Mouse (Mus musculus): ENCODE results near the gene Psmb4. TPM values are rescaled to one million over a fixed set of nuclear protein-coding genes. Genes with fewer than 3 reads are reported as not detected.
"Not testable (repeated sequence)": the region's sequence is repeated elsewhere in the genome, so short reads cannot be mapped to it uniquely, and the experiment has no call there.

Psmb4 gene
- polyA plus RNA-seq, 1 experiment from 2014 or later: 354 TPM

- H3K9me3 ChIP-seq (ENCODE audit: control insufficient read depth, low read length); H3K36me3 ChIP-seq (ENCODE audit: control insufficient read depth, insufficient read depth, low read length); H3K27me3 ChIP-seq (replicated peaks; ENCODE audit: control insufficient read depth, insufficient read depth, low read length); H3K4me1 ChIP-seq (replicated peaks; ENCODE audit: control insufficient read depth, insufficient read depth, low read length); H3K27ac ChIP-seq (ENCODE audit: low read depth); H3K4me2 ChIP-seq (ENCODE audit: low read length); H3K9ac ChIP-seq (ENCODE audit: low read length); DNase-seq (ENCODE audit: low spot score); H3K4me3 ChIP-seq (ENCODE audit: low read depth, low read length); ATAC-seq (replicated peaks; ENCODE audit: low FRiP score, low TSS enrichment, low read depth): not testable (repeated sequence)
- 30% methylated on average over 7 of the region's 7 CpGs for WGBS
Observed at GRCm38 (mm10) chr3:94930386-94931266, 43.9 kb upstream of the Psmb4 start.

DNA sequence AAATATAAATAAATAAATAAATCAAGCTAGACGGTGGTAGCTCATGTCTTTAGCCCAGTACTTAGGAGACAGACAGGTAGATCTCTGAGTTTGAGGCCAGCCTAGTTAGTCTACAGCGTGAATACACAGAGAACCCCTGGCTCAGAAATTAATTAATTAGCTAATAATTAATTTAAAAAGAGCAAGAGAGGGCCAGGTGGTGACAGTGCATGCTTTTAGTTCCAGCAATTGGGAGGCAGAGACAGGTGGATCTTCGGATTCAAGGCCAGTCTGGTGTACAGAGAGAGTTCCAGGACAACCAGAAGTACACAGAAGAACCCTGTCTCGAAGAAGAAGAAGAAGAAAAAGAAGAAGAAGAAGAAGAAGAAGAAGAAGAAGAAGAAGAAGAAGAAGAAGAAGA is 42.2 kb upstream of the Psmb4 start:
- not testable (repeated sequence) for DNase-seq (ENCODE audit: low spot score); ATAC-seq (replicated peaks; ENCODE audit: low FRiP score, low TSS enrichment, low read depth); H3K9ac ChIP-seq (ENCODE audit: low read length); H3K36me3 ChIP-seq (ENCODE audit: control insufficient read depth, insufficient read depth, low read length); H3K4me2 ChIP-seq (ENCODE audit: low read length); H3K27me3 ChIP-seq (replicated peaks; ENCODE audit: control insufficient read depth, insufficient read depth, low read length); H3K9me3 ChIP-seq (ENCODE audit: control insufficient read depth, low read length); H3K4me1 ChIP-seq (replicated peaks; ENCODE audit: control insufficient read depth, insufficient read depth, low read length); H3K27ac ChIP-seq (ENCODE audit: low read depth); H3K4me3 ChIP-seq (ENCODE audit: low read depth, low read length)
- WGBS: 81% methylated on average over 4 of the region's 4 CpGs

GRCm38 (mm10) chr3:94926301-94926736 is 39.6 kb upstream of the Psmb4 start:
- H3K4me2 ChIP-seq (ENCODE audit: low read length); H3K9me3 ChIP-seq (ENCODE audit: control insufficient read depth, low read length); H3K27ac ChIP-seq (ENCODE audit: low read depth); H3K4me1 ChIP-seq (replicated peaks; ENCODE audit: control insufficient read depth, insufficient read depth, low read length); DNase-seq (ENCODE audit: low spot score); ATAC-seq (replicated peaks; ENCODE audit: low FRiP score, low TSS enrichment, low read depth); H3K36me3 ChIP-seq (ENCODE audit: control insufficient read depth, insufficient read depth, low read length); H3K9ac ChIP-seq (ENCODE audit: low read length); H3K27me3 ChIP-seq (replicated peaks; ENCODE audit: control insufficient read depth, insufficient read depth, low read length); H3K4me3 ChIP-seq (ENCODE audit: low read depth, low read length): not testable (repeated sequence)
- 46% methylated on average over 4 of the region's 4 CpGs for WGBS

GRCm38 (mm10) chr3:94924688-94925087 is 37.9 kb upstream of the Psmb4 start:
- Histone ChIP-seq H3K9ac (ENCODE audit: low read length) (no peak overlapping the region), H3K9me3 (ENCODE audit: control insufficient read depth, low read length) (no peaks in the 10 kb centered on the region)
- ATAC-seq (replicated peaks; ENCODE audit: low FRiP score, low TSS enrichment, low read depth): no peak

GRCm38 (mm10) chr3:94922333-94922732 is 35.6 kb upstream of the Psmb4 start:
- H3K9me3 ChIP-seq (ENCODE audit: control insufficient read depth, low read length): no peaks in the 10 kb centered on the region
- no peak overlapping the region for H3K4me2 ChIP-seq (ENCODE audit: low read length)
- WGBS: 32% methylated on average over 3 of the region's 3 CpGs
- ATAC-seq (replicated peaks; ENCODE audit: low FRiP score, low TSS enrichment, low read depth) (no peak), DNase-seq (ENCODE audit: low spot score) (no peak)
- H3K36me3 ChIP-seq (ENCODE audit: control insufficient read depth, insufficient read depth, low read length): no peaks in the 10 kb centered on the region
- H3K4me1 ChIP-seq (replicated peaks; ENCODE audit: control insufficient read depth, insufficient read depth, low read length): no peaks in the 10 kb centered on the region
- H3K9ac ChIP-seq (ENCODE audit: low read length): no peak overlapping the region
- no peaks in the 10 kb centered on the region for H3K27me3 ChIP-seq (replicated peaks; ENCODE audit: control insufficient read depth, insufficient read depth, low read length)
- H3K27ac ChIP-seq (ENCODE audit: low read depth): no peak overlapping the region
- no peak overlapping the region for H3K4me3 ChIP-seq (ENCODE audit: low read depth, low read length)

More at GRCm38 (mm10) chr3:94924688-94925087, 37.9 kb upstream of the Psmb4 start:
- H3K4me3 ChIP-seq (ENCODE audit: low read depth, low read length): no peak overlapping the region
- H3K27ac ChIP-seq (ENCODE audit: low read depth): no peak overlapping the region
- WGBS: 20% methylated on average over 8 of the region's 8 CpGs
- no peaks in the 10 kb centered on the region for H3K36me3 ChIP-seq (ENCODE audit: control insufficient read depth, insufficient read depth, low read length)
- no peak overlapping the region for H3K4me2 ChIP-seq (ENCODE audit: low read length)
- H3K4me1 ChIP-seq (replicated peaks; ENCODE audit: control insufficient read depth, insufficient read depth, low read length): no peaks in the 10 kb centered on the region
- no peaks in the 10 kb centered on the region for H3K27me3 ChIP-seq (replicated peaks; ENCODE audit: control insufficient read depth, insufficient read depth, low read length)
- DNase-seq (ENCODE audit: low spot score): no peak

GRCm38 (mm10) chr3:94921104-94921503 is 34.3 kb upstream of the Psmb4 start:
- no peaks in the 10 kb centered on the region for H3K9me3 ChIP-seq (ENCODE audit: control insufficient read depth, low read length)
- H3K27ac ChIP-seq (ENCODE audit: low read depth): no peak overlapping the region
- H3K9ac ChIP-seq (ENCODE audit: low read length): no peak overlapping the region
- no peak for DNase-seq (ENCODE audit: low spot score)
- no peaks in the 10 kb centered on the region for H3K4me1 ChIP-seq (replicated peaks; ENCODE audit: control insufficient read depth, insufficient read depth, low read length)
- no peak overlapping the region for H3K4me2 ChIP-seq (ENCODE audit: low read length)
- H3K4me3 ChIP-seq (ENCODE audit: low read depth, low read length): no peak overlapping the region
- no peaks in the 10 kb centered on the region for H3K27me3 ChIP-seq (replicated peaks; ENCODE audit: control insufficient read depth, insufficient read depth, low read length)
- WGBS: 40% methylated on average over 3 of the region's 3 CpGs
- H3K36me3 ChIP-seq (ENCODE audit: control insufficient read depth, insufficient read depth, low read length): no peaks in the 10 kb centered on the region
- no peak for ATAC-seq (replicated peaks; ENCODE audit: low FRiP score, low TSS enrichment, low read depth)

DNA sequence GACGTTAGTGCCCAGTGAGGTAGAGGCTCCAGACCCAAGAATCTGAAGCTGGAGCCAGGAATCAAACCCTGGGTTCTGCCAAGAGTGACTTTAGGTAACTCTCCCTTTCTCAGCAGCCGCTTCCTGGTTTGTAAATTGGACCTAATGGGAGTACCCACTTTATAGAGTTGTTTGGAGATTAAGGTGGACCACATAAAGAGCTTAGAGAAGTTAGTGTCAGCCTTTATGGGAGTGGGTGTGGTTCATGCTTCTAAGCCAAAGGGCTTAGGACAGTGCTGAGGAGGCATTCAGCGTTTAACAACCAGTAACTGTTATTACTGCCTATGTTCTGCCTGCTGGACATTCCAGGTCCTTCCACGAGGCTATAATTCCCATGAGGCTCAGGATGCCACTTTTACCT is 32.1 kb upstream of the Psmb4 start:
- ATAC-seq (replicated peaks; ENCODE audit: low FRiP score, low TSS enrichment, low read depth) (no peak), DNase-seq (ENCODE audit: low spot score) (no peak)
- Histone ChIP-seq H3K36me3 (ENCODE audit: control insufficient read depth, insufficient read depth, low read length) (no peaks in the 10 kb centered on the region), H3K4me2 (ENCODE audit: low read length) (no peak overlapping the region), H3K27me3 (replicated peaks; ENCODE audit: control insufficient read depth, insufficient read depth, low read length) (no peaks in the 10 kb centered on the region), H3K9ac (ENCODE audit: low read length) (no peak overlapping the region), H3K27ac (ENCODE audit: low read depth) (no peak overlapping the region), H3K4me1 (replicated peaks; ENCODE audit: control insufficient read depth, insufficient read depth, low read length) (no peaks in the 10 kb centered on the region), H3K9me3 (ENCODE audit: control insufficient read depth, low read length) (no peaks in the 10 kb centered on the region), H3K4me3 (ENCODE audit: low read depth, low read length) (no peak overlapping the region)
- 65% methylated on average over 4 of the region's 4 CpGs for WGBS

DNA sequence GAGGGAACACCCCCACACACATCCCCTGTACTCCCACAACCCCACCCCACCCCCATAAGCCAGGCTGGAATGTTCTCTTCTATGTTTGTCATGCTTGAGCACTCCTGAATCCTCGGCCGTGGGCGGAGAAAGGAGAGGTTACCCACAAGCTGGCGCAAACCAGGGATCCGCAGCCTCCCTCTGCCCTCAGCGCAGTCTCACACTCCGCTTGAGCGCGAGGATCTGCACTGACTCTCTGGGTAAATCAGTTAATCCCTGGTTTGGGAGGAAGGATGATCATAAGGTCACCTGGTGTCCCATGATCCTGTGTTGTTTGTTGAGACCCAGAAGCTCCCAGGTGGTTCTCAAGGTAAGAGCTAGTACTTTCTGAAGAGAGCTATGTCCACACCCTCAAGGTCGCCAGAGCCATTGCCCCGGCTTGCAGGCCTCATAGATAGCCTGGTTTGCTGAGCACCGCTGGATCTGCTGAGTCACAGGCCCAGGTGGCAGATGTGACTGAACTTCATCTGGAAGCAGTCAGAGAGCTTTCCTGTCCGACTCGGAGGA is 31.1 kb upstream of the Psmb4 start:
- H3K4me2 ChIP-seq (ENCODE audit: low read length): no peak overlapping the region
- no peak overlapping the region for H3K27ac ChIP-seq (ENCODE audit: low read depth)
- H3K4me1 ChIP-seq (replicated peaks; ENCODE audit: control insufficient read depth, insufficient read depth, low read length): no peaks in the 10 kb centered on the region
- H3K4me3 ChIP-seq (ENCODE audit: low read depth, low read length): no peak overlapping the region
- no peaks in the 10 kb centered on the region for H3K27me3 ChIP-seq (replicated peaks; ENCODE audit: control insufficient read depth, insufficient read depth, low read length)
- no peak overlapping the region for H3K9ac ChIP-seq (ENCODE audit: low read length)
- ATAC-seq (replicated peaks; ENCODE audit: low FRiP score, low TSS enrichment, low read depth) (0 out of 2 replicates have a peak, but pooled peaks have one; percentile 12), DNase-seq (ENCODE audit: low spot score) (no peak)
- H3K36me3 ChIP-seq (ENCODE audit: control insufficient read depth, insufficient read depth, low read length): no peaks in the 10 kb centered on the region
- H3K9me3 ChIP-seq (ENCODE audit: control insufficient read depth, low read length): no peaks in the 10 kb centered on the region
- 59% methylated on average over 14 of the region's 14 CpGs for WGBS
